Mouse (Mus musculus): ENCODE measurements at regions not wholly inside any gene's neighbourhood (a gene's known extent, or its start where the extent isn't known, plus 50 kb on each side); places are given as distances from the start of the nearest gene placed in this dataset.

- no peak for TF ChIP-seq CTCF (IDR thresholded peaks at IDR 0.05; ENCODE audit: low read depth, low read length)
- TF ChIP-seq POLR2A (IDR thresholded peaks at IDR 0.05; ENCODE audit: insufficient read depth, low read length), result no peak
- no peak for TF ChIP-seq EP300 (IDR thresholded peaks at IDR 0.05; ENCODE audit: insufficient read depth, low read depth, low read length)
Observed at GRCm38 (mm10) chr11:9997532-9998138, 805.9 kb downstream of the Abca13 start.
